Mouse (Mus musculus) A20 (cell line): Measurements from ENCODE around the gene Cela3b.
A peak's percentile ranks its signal among the peaks of the same experiment; 100 is the strongest.
"Not testable (repeated sequence)": the region's sequence is repeated elsewhere in the genome, so short reads cannot be mapped to it uniquely, and the experiment has no call there.

ENCODE experiments used
- DNase-seq: peaks from one replicate; pipeline ENCODE4 v3.0.0-alpha.2; 2011; ENCODE audit warnings: low read depth, low spot score

Cela3b gene

DNA sequence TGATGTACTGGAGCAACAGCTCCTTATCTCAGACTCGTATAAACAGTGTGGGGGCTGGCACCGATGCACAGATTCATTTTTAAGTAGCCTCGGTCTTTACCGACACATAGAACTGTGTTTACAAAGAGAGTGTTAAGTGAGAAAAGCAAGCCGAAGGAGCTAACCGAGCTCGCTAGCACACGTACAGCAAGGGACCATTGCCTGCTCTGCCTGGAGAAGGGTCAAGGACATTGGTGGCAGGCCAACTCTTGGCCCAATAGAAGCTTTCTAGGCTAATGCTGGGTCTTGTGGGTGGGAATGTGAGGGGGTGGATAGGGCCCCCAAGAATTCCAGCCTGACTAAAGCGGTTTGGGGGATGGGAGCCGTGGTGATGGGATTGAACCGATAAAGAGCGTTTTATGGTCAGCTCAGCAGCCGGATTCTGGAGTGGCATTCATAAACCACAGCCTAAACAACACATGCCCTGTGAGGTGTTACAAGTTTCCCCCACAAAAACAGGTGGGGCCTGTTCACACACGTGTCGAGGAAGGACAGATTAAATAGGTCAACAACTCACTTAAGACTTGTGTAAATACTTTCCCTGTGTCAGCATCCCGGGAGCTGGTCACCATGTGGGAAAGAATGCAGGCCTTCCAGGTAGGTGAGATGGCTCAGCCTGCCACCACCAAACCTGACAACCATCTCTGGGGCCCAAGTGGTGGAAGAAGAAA, 31.8 kb upstream of the Cela3b start:
- no peak for DNase-seq

DNA sequence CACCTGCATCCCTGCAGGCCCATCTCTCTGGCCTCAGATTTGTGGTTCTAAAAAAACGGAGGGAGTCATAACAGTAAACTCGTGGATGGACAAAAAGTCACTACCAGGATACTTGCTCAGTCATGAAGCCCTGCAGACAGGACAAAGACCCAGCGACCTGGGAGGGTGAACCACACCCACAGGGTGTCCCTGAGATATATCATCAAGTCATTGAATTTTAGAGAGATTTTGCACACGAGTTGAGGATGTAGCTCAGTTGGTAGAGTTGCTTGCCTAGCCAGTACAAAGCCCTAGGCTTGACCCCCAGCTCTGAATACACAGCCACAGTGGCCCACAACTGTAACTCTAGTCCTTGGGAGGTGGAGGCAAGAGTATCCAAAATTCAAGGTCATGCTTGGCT, 30.9 kb upstream of the Cela3b start:
- no peak for DNase-seq

DNA sequence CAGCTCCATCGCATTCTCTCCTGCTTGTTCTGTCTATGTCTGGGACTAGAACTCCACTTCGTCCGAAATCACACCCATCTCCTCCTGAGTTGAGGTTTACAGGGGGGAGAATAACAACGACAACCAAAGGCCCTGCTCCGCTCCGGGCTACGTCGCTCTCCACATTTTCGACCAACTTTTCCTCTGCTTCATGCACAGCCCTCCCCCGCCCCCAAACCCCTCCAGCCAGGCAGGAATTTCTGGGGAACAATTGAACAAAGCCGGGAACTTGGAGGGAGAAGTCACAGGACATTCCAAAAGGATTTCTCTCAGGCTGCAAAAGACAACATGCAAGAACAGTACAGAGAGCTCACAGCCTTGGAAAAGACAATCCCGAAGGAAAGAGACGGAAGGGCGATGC, 30.3 kb upstream of the Cela3b start:
- no peak for DNase-seq

- DNase-seq, result no peak
Measured at GRCm38 (mm10) chr4:137458861-137459260, 28.5 kb upstream of the Cela3b start.

DNA sequence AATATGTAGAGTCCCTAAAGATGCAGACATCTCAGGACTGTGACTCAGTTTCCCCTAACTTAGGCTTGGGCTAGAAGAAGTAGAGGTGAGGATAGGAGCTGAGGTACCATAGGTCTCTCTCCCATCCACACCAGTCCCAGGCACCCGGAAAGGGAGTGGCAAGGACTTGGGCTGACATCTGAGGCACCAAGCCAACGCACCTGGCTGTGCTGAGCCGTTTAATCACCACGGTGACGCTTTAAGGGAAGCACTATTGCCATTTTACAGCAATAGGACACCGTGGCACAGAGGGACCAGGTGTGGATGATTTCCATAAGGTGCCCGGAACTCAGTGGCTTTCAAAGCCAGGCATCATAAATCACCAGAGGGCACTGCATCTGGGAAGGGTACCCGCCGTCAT, 28.0 kb upstream of the Cela3b start:
- no peak for DNase-seq

DNA sequence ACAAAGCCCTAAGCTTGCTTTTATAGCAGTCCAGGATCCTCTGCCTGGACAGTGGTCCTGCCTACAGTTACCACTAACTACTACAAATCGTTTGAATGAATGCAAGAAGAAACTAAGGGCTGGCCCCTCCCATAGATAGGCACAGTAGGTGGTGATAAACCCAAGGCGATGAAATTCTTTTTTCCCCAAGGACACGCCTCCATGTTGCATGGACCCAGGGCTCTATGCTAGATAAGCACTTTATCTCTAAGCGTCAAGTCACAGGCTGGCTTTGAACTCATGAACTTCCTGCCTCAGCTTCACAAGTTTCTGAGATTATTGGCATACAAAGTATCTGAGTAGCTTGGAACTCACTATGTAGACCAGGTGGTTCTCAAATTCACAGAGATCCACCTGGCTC, 27.0 kb upstream of the Cela3b start:
- DNase-seq, result no peak

GRCm38 (mm10) chr4:137456581-137456980, 26.2 kb upstream of the Cela3b start:
- no peak for DNase-seq

DNA sequence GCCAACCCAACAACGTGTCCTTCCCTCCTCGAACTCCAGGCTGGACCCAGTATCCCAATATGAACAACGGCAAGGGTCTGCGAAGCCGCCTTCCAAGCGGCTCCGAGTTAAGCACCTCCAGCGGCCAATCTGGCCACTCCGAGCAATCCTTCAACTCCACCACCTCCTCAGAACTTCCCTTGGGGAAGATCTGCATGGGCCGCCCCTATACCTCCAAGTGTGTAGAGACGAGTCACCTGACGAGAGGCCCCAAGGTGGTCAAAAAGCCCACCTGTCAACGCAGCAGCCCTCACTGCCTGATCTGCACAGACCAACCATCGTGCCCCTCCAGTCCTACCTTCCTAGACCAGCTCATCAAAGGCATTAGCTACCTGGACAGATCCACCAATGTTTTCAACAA, 24.2 kb upstream of the Cela3b start:
- no peak for DNase-seq

- no peak for DNase-seq
Measured at GRCm38 (mm10) chr4:137453234-137453767, 23.0 kb upstream of the Cela3b start, which contains the start of gene 1700013G24Rik. Gene 1700013G24Rik, plus strand, starts transcription at chr4:137453284.

DNA sequence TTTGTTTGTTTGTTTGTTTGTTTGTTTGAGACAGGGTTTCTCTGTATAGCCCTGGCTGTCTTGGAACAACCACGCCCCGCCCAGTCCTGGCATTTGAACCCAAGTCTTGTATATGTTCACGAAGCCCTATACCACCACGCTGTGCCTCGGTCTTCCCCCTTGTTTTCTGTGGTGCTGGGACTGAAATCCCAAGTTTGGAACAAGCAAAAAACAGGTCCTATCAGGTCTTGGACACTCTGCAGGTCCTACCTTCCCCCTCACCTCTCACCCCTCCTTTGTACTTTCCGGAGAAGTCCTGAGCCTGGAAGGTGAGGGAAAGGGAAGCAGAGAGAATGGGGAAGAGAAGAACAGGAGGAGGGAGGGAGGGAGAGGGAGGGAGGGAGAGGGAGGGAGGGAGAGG, 21.9 kb upstream of the Cela3b start:
- no peak for DNase-seq

DNA sequence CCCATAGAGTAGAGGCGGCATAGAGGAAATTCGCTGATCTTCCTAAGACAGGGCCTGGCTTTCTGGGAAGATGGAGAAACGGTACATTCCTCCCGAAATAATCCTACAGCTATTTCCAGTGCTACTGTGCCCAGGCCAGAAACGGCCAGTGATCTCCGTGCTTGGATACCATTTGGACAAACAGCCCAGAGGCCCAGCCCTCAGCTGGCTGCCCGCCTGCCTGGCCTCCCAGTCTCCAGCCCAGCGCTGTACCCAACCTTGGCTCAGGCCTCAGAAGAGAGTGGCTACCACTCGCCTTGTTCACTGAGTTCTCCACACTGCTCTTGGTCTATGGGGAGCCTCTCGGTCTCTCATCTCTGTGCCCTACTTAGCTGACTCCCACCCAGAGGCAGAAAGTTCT, 19.4 kb upstream of the Cela3b start:
- no peak for DNase-seq

- DNase-seq, result no peak
Measured at GRCm38 (mm10) chr4:137449132-137449531, 18.8 kb upstream of the Cela3b start.

GRCm38 (mm10) chr4:137448641-137449040, 18.3 kb upstream of the Cela3b start:
- no peak for DNase-seq

- DNase-seq, result no peak
Measured at GRCm38 (mm10) chr4:137448197-137448596, 17.9 kb upstream of the Cela3b start.

GRCm38 (mm10) chr4:137447363-137448196, 17.2 kb upstream of the Cela3b start:
- no peak for DNase-seq

- DNase-seq, result no peak
Measured at GRCm38 (mm10) chr4:137445881-137446280, 15.5 kb upstream of the Cela3b start.

DNA sequence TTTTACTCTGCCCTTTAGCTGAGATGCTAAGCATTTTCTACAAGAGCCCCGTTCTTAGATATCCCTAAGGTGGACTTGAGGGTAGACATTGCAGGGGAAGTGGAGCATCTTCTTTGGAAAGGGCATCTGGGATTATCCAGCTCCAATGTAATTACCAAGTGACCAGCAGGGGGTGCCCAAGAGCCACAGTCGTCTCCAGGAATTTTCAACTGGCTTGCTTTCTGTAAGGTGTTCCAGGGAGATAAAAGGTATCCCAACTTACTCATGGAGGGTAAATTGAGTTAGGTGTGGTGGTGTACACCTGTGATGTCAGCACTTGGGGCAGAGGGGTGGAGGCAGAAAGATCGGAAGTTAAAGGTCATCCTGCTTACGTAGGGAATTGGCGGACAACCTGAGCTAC, 13.3 kb upstream of the Cela3b start:
- DNase-seq, result peak; percentile 27

DNA sequence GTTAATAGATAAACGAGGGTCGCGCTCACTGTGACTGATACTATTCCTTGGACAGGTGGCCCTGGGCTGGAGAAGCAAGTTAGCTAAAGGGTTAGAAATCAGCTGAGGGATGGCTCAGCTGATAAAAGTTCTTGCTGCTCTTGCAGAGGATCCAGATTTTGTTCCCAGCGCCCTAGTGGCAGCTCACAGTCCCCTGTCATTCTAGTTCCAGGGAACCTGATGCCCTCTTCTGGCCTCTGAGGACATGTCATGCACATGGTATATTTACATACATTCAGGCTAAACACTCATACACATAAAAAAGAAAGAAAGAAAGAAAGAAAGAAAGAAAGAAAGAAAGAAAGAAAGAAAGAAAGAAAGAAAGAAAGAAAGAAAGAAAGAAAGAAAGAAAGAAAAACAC, 11.0 kb upstream of the Cela3b start:
- no peak for DNase-seq

DNA sequence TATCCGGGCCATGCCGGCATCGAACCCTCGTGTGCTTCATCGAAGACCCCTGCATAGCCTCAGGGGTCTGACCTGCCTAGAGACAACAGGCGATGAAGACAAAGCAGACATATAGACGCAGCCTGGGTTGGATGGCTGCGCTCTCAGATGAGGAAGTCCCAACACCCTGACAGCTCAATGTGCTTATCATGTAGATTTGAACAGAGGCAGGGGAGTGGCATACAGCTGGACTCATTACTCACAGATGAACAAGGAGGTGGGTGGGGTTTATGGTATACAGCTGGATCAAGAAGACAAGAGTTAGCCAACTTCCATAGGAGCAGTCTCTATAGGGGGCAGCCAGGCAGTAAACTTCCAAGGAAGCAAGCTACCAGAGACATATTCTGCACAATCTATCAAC, 8.5 kb upstream of the Cela3b start:
- DNase-seq, result no peak

DNA sequence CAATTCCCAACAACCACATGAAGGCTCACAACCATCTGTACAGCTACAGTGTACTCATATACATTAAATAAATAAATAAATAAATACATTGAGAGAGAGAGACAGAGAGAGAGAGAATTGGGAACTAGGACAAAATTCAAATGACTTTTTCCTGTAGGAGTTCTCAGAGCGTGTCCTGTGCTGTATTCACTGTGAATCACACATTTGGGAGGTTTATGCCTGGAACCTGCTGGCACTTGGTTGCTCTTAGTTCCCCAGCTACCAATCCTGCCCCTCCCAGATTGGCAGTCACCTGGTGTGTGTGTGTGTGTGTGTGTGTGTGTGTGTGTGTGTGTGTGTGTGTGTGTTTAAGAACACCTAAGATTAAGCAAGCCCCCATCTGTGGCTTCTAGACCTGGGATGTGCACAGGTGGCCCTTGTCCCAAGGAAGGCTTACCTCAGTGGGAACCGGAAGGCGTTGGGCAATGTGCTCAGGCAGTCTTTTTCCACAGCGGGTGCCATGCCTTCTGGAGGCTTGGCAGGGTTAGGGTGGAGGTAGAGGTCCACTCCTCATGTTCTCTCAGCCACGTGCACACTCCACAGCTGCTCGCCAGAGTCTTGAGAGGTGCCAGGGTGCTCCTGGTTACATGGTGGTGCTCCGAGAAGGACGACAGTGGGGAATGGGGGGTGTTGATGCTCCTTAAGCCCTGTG, 6.8 kb upstream of the Cela3b start:
- no peak for DNase-seq

DNA sequence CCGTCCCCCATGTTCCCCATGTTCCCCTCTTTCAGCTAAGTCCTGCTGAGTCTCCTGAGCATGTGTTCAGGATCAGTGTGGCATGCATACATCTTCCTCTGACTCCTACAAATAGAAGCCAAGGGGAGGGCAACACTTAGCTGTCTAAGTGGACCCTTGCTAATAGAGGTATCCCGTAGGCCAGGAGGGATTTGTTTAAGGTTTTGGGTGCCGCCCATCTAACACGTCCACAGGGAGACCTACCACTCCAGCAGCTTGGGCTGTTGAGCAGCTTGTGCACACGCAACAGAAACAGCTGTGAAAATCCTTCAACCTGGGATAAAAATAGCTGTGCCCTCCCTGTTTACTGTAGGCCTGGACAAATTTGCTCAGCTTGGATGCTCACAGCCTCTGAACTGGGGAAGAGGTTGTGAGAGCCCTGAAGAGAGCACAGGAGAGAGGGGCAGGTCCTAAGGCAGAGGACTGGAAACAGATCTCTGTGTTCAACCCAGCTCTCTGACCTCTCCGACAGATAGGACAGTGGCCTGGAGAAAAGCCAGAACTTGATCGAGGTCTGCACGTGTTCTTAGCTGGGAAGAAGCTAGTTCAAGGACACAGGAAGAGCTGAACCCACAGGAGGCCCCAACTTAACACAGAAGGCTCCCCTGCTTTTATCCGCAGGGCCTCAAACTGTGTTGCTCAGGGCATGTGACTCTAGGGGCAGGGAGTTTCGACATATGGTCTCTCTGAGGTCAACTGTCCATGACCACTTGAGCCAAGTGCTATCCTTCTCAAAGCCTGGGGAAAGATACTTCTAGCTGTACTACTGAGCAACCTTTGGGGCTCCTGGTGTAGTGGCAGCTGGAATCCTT, 2.6 kb upstream of the Cela3b start:
- DNase-seq, result not testable (repeated sequence)
